Mouse (Mus musculus) layer of hippocampus, adult 2 months (tissue): ENCODE measurements around the gene Crygd. TPM values are rescaled to one million over a fixed set of nuclear protein-coding genes. Genes with fewer than 3 reads are reported as not detected.

Experiments used
- DNase-seq, 2 experiments: peaks; one replicate each; pipeline ENCODE4 v3.0.0; 2022; ENCODE audit warnings: low spot score in 2 of 2
- H3K27ac ChIP-seq: fragments of 200-600 bp; 2 replicates; pipeline ENCODE4 v1.8.1; 2022
- H3K4me3 ChIP-seq: fragments of 200-600 bp; 2 replicates; pipeline ENCODE4 v1.8.1; 2022; ENCODE audit warnings: mild to moderate bottlenecking
- CTCF ChIP-seq: fragments of 200-600 bp; conservative IDR thresholded peaks from 2 replicates; pipeline ENCODE4 v1.8.1; 2022; ENCODE audit warnings: antibody characterized with exemption, mild to moderate bottlenecking, moderate library complexity
- total RNA-seq, 2 experiments: library from RNA; stranded (reverse); gene quantifications; 2 replicates each; pipeline ENCODE4 v1.2.3; 2021

Gene Crygd
- total RNA-seq, 2 experiments from 2014 or later = not detected

DNA sequence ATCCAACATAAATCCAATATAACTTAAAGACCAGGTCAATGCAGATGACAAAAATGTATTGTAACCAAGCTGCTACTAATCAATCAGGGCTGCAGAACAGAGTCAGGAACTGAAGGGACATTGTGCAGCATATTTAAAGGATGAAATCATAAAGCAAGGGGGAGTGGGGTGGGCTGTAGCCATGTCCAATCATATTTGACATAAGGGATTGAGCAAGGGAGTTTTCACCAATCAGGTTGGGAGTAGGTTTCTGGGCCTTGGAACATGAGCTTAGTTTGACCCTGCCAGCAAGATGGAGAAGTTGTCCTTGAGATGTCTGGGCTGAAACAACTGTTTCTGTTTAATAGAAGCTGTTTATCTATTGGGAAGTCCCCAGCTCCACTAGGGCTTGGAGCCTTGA lies 30.6 kb downstream of the Crygd start, which contains the start of gene Akr1cl:
TSS of gene Akr1cl (minus strand) at position 119 of the 400 bp plus-strand sequence.
- H3K27ac ChIP-seq = no peak within 1 kb of the TSS
- DNase-seq = no peak
- TF ChIP-seq CTCF = no peak
- H3K4me3 ChIP-seq = no peak within 1 kb of the TSS

DNA sequence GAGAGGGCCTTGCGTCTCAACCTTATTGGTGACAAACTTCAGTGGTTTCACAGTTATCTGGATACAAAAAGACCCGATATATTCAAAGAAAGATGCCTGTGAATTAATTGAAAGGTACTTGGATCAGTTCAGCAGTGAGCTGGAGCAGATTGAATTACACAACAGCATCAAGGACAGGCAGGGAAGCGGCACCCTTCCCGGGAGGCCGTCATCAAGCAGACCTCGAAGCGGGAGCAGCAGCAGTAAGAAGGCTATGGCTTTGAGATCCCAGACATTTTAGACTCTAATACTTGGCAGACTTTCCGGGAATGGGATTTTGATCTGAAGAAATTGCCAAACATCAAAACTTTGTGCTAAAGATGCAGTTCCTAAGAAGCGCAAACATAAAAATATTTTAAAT lies 35.0 kb downstream of the Crygd start:
- Histone ChIP-seq H3K4me3 (no peak overlapping the region), H3K27ac (no peak overlapping the region)
- DNase-seq = no peak
- TF ChIP-seq CTCF = no peak

DNA sequence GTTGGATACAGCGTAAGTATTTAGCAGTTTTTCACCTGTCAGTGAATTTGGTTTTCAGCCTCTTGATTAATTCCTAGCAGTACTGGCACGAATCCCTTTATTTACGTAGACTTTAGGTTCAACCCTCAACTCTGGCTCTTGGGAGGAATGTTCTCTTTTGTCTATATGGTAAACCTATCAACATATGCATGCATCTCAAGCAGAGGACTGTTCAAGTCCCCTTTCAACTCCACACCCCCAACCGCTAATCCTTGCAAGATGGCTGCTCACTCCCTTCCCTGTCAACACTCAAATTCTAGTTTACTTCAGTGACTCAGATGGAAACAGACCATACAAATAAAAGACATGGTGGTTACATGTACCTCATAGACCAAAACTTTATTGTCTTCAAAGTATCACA lies 50.5 kb downstream of the Crygd start:
- no peak for DNase-seq
- no peak overlapping the region for H3K27ac ChIP-seq
- TF ChIP-seq CTCF = no peak
- no peak overlapping the region for H3K4me3 ChIP-seq

Other genes with a start within 250 kb of the Crygd start
- gene Plekhm3, start 106.6 kb downstream of the Crygd start, total RNA-seq = 10 to 100 TPM; 35.6 to 36.0 TPM
- not detected for gene Akr1cl, start 30.7 kb downstream of the Crygd start, total RNA-seq
- not detected for gene Cryge, start 12.3 kb downstream of the Crygd start, total RNA-seq
- not detected for gene Crygc, start 10.2 kb upstream of the Crygd start, total RNA-seq
- not detected for gene Crygb, start 18.8 kb upstream of the Crygd start, total RNA-seq
- gene Cryga, start 39.9 kb upstream of the Crygd start, total RNA-seq = under 1 TPM in 1 of 2 experiments, not detected in 1; 0.87 TPM
- gene Gm28845, start 56.1 kb upstream of the Crygd start, total RNA-seq = under 1 TPM in 1 of 2 experiments, not detected in 1; 0.76 TPM
- 1 to 10 TPM; 8.4 to 8.8 TPM for gene D630023F18Rik, start 59.8 kb upstream of the Crygd start, total RNA-seq
- gene Idh1, start 123.0 kb upstream of the Crygd start, total RNA-seq = 10 to 100 TPM; 41.5 to 49.6 TPM
- gene Pikfyve, start 123.2 kb upstream of the Crygd start, total RNA-seq = 10 to 100 TPM; 43.8 to 47.7 TPM
- gene Pth2r, start 218.6 kb upstream of the Crygd start, total RNA-seq = under 1 TPM; 0.25 to 0.28 TPM